In the genomic region with DNA sequence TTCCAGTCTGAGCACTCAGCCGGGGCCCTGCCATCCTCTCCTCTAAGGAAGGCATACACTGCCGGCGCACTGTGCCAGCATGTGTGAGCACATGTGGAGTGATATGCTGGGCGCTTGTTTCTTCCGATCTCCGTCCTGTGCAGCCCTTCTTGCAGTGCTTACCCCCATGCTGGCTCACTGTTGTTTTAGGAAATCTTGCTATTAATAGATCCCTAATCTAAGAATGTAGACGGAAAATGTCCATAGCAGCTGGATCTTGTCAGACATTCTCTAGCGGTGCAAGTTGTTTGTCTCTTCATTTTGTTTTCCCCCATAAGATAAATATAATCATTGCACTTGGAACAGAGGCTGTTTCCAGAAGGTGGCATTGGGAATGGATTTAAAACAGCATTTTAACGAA, we compare ENCODE assay signal across 16 mouse cellular contexts.
A peak's percentile ranks its signal among the peaks of the same experiment; 100 is the strongest.
DNase-seq lines count a peak whose midpoint lies in the region; ATAC-seq and TF ChIP-seq lines count a peak whose summit lies in the region.
"Had no signal": no experiment of that assay in that cellular context is flagged by ENCODE, and none has a peak within 500 bp of the region (broad histone marks: within the 10 kb centered on the region; RNA-seq: fewer than 3 reads in every experiment).

No protein-coding gene starts in this region.

- no peak for DNase-seq in embryonic facial prominence, embryonic 14.5 days (ENCODE audit: low spot score)
- no peak for DNase-seq in embryonic facial prominence, embryonic 10.5 days (ENCODE audit: low spot score)
- DNase-seq in kidney, adult 2 months, result peak; percentile 51
- DNase-seq in kidney, adult 9 months, result no peak
- peak; percentile 71 for DNase-seq in lung, postnatal 0 days (ENCODE audit: low spot score)
- DNase-seq in lung, postnatal 25 days (ENCODE audit: low spot score), result no peak
- DNase-seq in stomach, postnatal 0 days (ENCODE audit: low spot score), result no peak
- DNase-seq in adrenal gland, postnatal 14 days, result no peak
- DNase-seq: adrenal gland, postnatal 10 days; cerebellum, adult 2 months; layer of hippocampus, adult 9-11 months; liver; lung, adult 2 months; retina, postnatal 1 day; thymus, postnatal 36 days had no signal

- no peak overlapping the region for H3K27ac ChIP-seq in embryonic facial prominence, embryonic 14.5 days (replicated peaks; ENCODE audit: low read depth, low read length)
- no peak overlapping the region for H3K27ac ChIP-seq in embryonic facial prominence, embryonic 10.5 days (replicated peaks)
- H3K27ac ChIP-seq in kidney, adult 2 months (ENCODE audit: insufficient read depth, low read depth, low read length), result no peak overlapping the region
- H3K27ac ChIP-seq in lung, postnatal 0 days (ENCODE audit: low read length), result peak overlapping the region; percentile 57
- peak overlapping the region; percentile 71; the same call in 1 of the 2 replicates for H3K27ac ChIP-seq in stomach, postnatal 0 days (replicated peaks)
- H3K27ac ChIP-seq: embryonic facial prominence, embryonic 15.5 days had no signal

- WGBS in embryonic facial prominence, embryonic 14.5 days, result 61% methylated on average over 9 of the region's 9 CpGs
- 90% methylated on average over 9 of the region's 9 CpGs for WGBS in embryonic facial prominence, embryonic 10.5 days
- WGBS in kidney, adult 2 months, result 62% methylated on average over 9 of the region's 9 CpGs
- WGBS in lung, postnatal 0 days, result 40% methylated on average over 9 of the region's 9 CpGs
- 49% methylated on average over 9 of the region's 9 CpGs for WGBS in stomach, postnatal 0 days

- 0 out of 2 replicates have a peak, but pooled peaks have one; percentile 56 for TF ChIP-seq EP300 in lung, postnatal 0 days (IDR thresholded peaks at IDR 0.05)
- TF ChIP-seq EP300 in stomach, postnatal 0 days (optimal IDR thresholded peaks at IDR 0.05), result no peak

- no peak overlapping the region for H3K4me2 ChIP-seq in embryonic facial prominence, embryonic 14.5 days (ENCODE audit: low read depth, low read length)
- H3K4me2 ChIP-seq in lung, postnatal 0 days (replicated peaks; ENCODE audit: low read depth, low read length), result peak overlapping the region; percentile 18
- H3K4me2 ChIP-seq in stomach, postnatal 0 days (replicated peaks; ENCODE audit: low read depth), result peak overlapping the region; percentile 11; the same call in 1 of the 2 replicates
- H3K4me2 ChIP-seq: embryonic facial prominence, embryonic 15.5 days had no signal

- peaks cover 5% of the 10 kb centered on the region for H3K4me1 ChIP-seq in embryonic facial prominence, embryonic 14.5 days (ENCODE audit: control insufficient read depth, insufficient read depth, low read length)
- H3K4me1 ChIP-seq in embryonic facial prominence, embryonic 10.5 days, result peaks cover 24% of the 10 kb centered on the region
- H3K4me1 ChIP-seq in kidney, adult 2 months (ENCODE audit: control insufficient read depth, insufficient read depth, low read length), result no peaks in the 10 kb centered on the region
- H3K4me1 ChIP-seq in lung, postnatal 0 days (ENCODE audit: insufficient read depth, low read depth, low read length), result peaks cover 5% of the 10 kb centered on the region; the same call in 1 of the 2 replicates
- H3K4me1 ChIP-seq in stomach, postnatal 0 days (replicated peaks; ENCODE audit: control insufficient read depth, insufficient read depth), result 0 out of 2 replicates have a peak, but pooled peaks cover under 1% of the 10 kb centered on the region

- TF ChIP-seq POLR2A in kidney, adult 2 months (IDR thresholded peaks at IDR 0.05; ENCODE audit: low read depth, low read length), result no peak

- H3K9me3 ChIP-seq in embryonic facial prominence, embryonic 14.5 days (ENCODE audit: control insufficient read depth, low read length), result peaks cover 7% of the 10 kb centered on the region; the same call in 1 of the 2 replicates
- H3K9me3 ChIP-seq in embryonic facial prominence, embryonic 10.5 days, result peaks cover 11% of the 10 kb centered on the region; the same call in 1 of the 2 replicates
- no peaks in the 10 kb centered on the region for H3K9me3 ChIP-seq in lung, postnatal 0 days (ENCODE audit: low read length)
- no peaks in the 10 kb centered on the region for H3K9me3 ChIP-seq in stomach, postnatal 0 days (ENCODE audit: control insufficient read depth, low read length)
- H3K9me3 ChIP-seq: embryonic facial prominence, embryonic 15.5 days had no signal

- H3K9ac ChIP-seq in embryonic facial prominence, embryonic 14.5 days (ENCODE audit: low read depth, low read length), result 0 out of 2 replicates have a peak overlapping the region, but pooled peaks have one; percentile 14
- no peak overlapping the region for H3K9ac ChIP-seq in lung, postnatal 0 days (replicated peaks; ENCODE audit: low read depth)
- H3K9ac ChIP-seq in stomach, postnatal 0 days (ENCODE audit: low read length), result no peak overlapping the region
- H3K9ac ChIP-seq: embryonic facial prominence, embryonic 15.5 days had no signal

- no peak for TF ChIP-seq CTCF in kidney, adult 2 months (conservative IDR thresholded peaks at IDR 0.05; ENCODE audit: insufficient read depth, insufficient read length, low read depth, low read length)
- no peak for TF ChIP-seq CTCF in lung, postnatal 0 days (IDR thresholded peaks at IDR 0.05)
- no peak for TF ChIP-seq CTCF in stomach, postnatal 0 days (IDR thresholded peaks at IDR 0.05; ENCODE audit: low read depth)

- no peak overlapping the region for H3K4me3 ChIP-seq in embryonic facial prominence, embryonic 14.5 days (ENCODE audit: low read depth, low read length)
- no peak overlapping the region for H3K4me3 ChIP-seq in embryonic facial prominence, embryonic 10.5 days
- H3K4me3 ChIP-seq in kidney, adult 2 months (ENCODE audit: insufficient read depth, low read depth, low read length), result no peak overlapping the region
- H3K4me3 ChIP-seq in lung, postnatal 0 days (ENCODE audit: low read depth, low read length), result no peak overlapping the region
- H3K4me3 ChIP-seq in stomach, postnatal 0 days (ENCODE audit: low read depth, low read length), result no peak overlapping the region
- H3K4me3 ChIP-seq: embryonic facial prominence, embryonic 15.5 days had no signal

- no peaks in the 10 kb centered on the region for H3K27me3 ChIP-seq in embryonic facial prominence, embryonic 14.5 days (replicated peaks; ENCODE audit: control insufficient read depth, insufficient read depth, low read length)
- H3K27me3 ChIP-seq in embryonic facial prominence, embryonic 10.5 days (replicated peaks; ENCODE audit: low read depth, poor library complexity, severe bottlenecking), result no peaks in the 10 kb centered on the region
- H3K27me3 ChIP-seq in kidney, adult 2 months (replicated peaks; ENCODE audit: control insufficient read depth, insufficient read depth, low read length), result no peaks in the 10 kb centered on the region
- no peaks in the 10 kb centered on the region for H3K27me3 ChIP-seq in lung, postnatal 0 days (replicated peaks; ENCODE audit: insufficient read depth, low read length)
- H3K27me3 ChIP-seq in stomach, postnatal 0 days (ENCODE audit: control insufficient read depth, insufficient read depth, low read length), result no peaks in the 10 kb centered on the region
- H3K27me3 ChIP-seq: embryonic facial prominence, embryonic 15.5 days had no signal

- no peaks in the 10 kb centered on the region for H3K36me3 ChIP-seq in embryonic facial prominence, embryonic 14.5 days (ENCODE audit: control insufficient read depth, insufficient read depth, low read length)
- peaks cover 8% of the 10 kb centered on the region; the same call in 1 of the 2 replicates for H3K36me3 ChIP-seq in embryonic facial prominence, embryonic 10.5 days (replicated peaks)
- no peaks in the 10 kb centered on the region for H3K36me3 ChIP-seq in kidney, adult 2 months (ENCODE audit: control insufficient read depth, insufficient read depth, low read length)
- no peaks in the 10 kb centered on the region for H3K36me3 ChIP-seq in lung, postnatal 0 days (ENCODE audit: insufficient read depth, low read length)
- H3K36me3 ChIP-seq in stomach, postnatal 0 days (ENCODE audit: control insufficient read depth, insufficient read depth, low read length), result no peaks in the 10 kb centered on the region
- H3K36me3 ChIP-seq: embryonic facial prominence, embryonic 15.5 days had no signal

- no peak for ATAC-seq in embryonic facial prominence, embryonic 14.5 days (ENCODE audit: low read depth)
- ATAC-seq in lung, postnatal 0 days, result peak; percentile 30; the same call in 1 of the 2 replicates
- no peak for ATAC-seq in stomach, postnatal 0 days (ENCODE audit: low FRiP score, low TSS enrichment)

Comparison
In these comparisons a context has a peak if more than half of its experiments do, and no peak if none do; other contexts are left out.
1. DNase-seq: peak in kidney, adult 2 months (single experiment) and lung, postnatal 0 days (single experiment); none in embryonic facial prominence, embryonic 14.5 days (single experiment), embryonic facial prominence, embryonic 10.5 days (single experiment), kidney, adult 9 months (single experiment), lung, postnatal 25 days (single experiment), stomach, postnatal 0 days (single experiment) and adrenal gland, postnatal 14 days (single experiment).
2. H3K27ac ChIP-seq: peak in lung, postnatal 0 days (single experiment) and stomach, postnatal 0 days (single experiment); none in embryonic facial prominence, embryonic 14.5 days (single experiment), embryonic facial prominence, embryonic 10.5 days (single experiment) and kidney, adult 2 months (single experiment).